In the genomic region with DNA sequence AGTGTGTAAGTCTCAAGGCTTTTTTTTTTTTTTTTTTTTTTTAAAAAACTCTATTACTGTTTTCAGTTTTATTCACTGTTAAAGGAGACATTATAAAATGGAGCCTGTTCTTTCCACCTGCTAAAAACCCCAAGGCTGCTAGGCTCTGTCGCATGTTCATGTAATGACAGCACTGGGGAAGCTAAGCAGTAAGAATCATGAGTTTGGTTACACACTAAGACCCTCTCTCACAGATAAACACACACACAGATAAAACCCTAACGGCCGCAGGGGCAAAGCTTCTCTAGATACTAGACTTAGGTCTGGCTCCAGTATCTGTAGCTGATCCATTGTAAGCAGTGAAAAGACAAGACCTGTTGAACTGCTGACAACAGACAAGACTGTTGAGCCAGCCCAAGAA, we compare ENCODE assay signal across 25 mouse cellular contexts.
"Had no signal": no experiment of that assay in that cellular context is flagged by ENCODE, and none has a peak within 500 bp of the region (broad histone marks: within the 10 kb centered on the region; RNA-seq: fewer than 3 reads in every experiment).

No protein-coding gene starts in this region.

- H3K4me3 ChIP-seq: gastrocnemius, adult 2 months; heart, embryonic 13.5 days; heart, embryonic 15.5 days; hindbrain, embryonic 13.5 days; hindbrain, embryonic 15.5 days; kidney, embryonic 15.5 days; limb, embryonic 13.5 days; limb, embryonic 15.5 days had no signal

- H3K27me3 ChIP-seq: heart, embryonic 13.5 days; heart, embryonic 15.5 days; hindbrain, embryonic 13.5 days; hindbrain, embryonic 15.5 days; kidney, embryonic 15.5 days; limb, embryonic 13.5 days; limb, embryonic 15.5 days had no signal

- H3K4me1 ChIP-seq: heart, embryonic 13.5 days; heart, embryonic 15.5 days; hindbrain, embryonic 13.5 days; hindbrain, embryonic 15.5 days; limb, embryonic 15.5 days had no signal

- H3K9ac ChIP-seq: heart, embryonic 13.5 days; heart, embryonic 15.5 days; hindbrain, embryonic 13.5 days; hindbrain, embryonic 15.5 days; kidney, embryonic 15.5 days; limb, embryonic 13.5 days; limb, embryonic 15.5 days had no signal

- H3K9me3 ChIP-seq: heart, embryonic 13.5 days; heart, embryonic 15.5 days; hindbrain, embryonic 13.5 days; hindbrain, embryonic 15.5 days; kidney, embryonic 15.5 days; limb, embryonic 13.5 days; limb, embryonic 15.5 days had no signal

- H3K27ac ChIP-seq: gastrocnemius, adult 2 months; heart, embryonic 13.5 days; heart, embryonic 15.5 days; hindbrain, embryonic 13.5 days; hindbrain, embryonic 15.5 days; hindbrain, postnatal 0 days; kidney, embryonic 15.5 days; kidney, postnatal 0 days; limb, embryonic 13.5 days; limb, embryonic 15.5 days had no signal

- ATAC-seq: hindbrain, postnatal 0 days; intestine, embryonic 16.5 days had no signal

- DNase-seq: gastrocnemius, adult 2 months; gastrocnemius, postnatal 10 days; gastrocnemius, postnatal 25 days; heart, adult 18-20 months; heart, postnatal 14 days; heart, postnatal 36 days; kidney, adult 11 months; kidney, adult 2 months; kidney, adult 9 months; kidney, postnatal 14 days; kidney, postnatal 36 days; layer of hippocampus, adult 9-11 months; layer of hippocampus, postnatal 36 days; left cerebral cortex, postnatal 4 days had no signal

- H3K4me2 ChIP-seq: heart, embryonic 11.5 days; heart, embryonic 13.5 days; heart, embryonic 15.5 days; hindbrain, embryonic 13.5 days; hindbrain, embryonic 15.5 days; kidney, embryonic 15.5 days; limb, embryonic 13.5 days; limb, embryonic 15.5 days had no signal

- H3K36me3 ChIP-seq: heart, embryonic 13.5 days; heart, embryonic 15.5 days; hindbrain, embryonic 13.5 days; hindbrain, embryonic 15.5 days; kidney, embryonic 15.5 days; limb, embryonic 13.5 days; limb, embryonic 15.5 days had no signal
